Mouse (Mus musculus) testis, adult 2 months (tissue): ENCODE measurements around the gene Vcam1.

Experiments
- CTCF ChIP-seq: fragments of 200-500 bp; IDR thresholded peaks from 2 replicates; pipeline ENCODE4 v1.5.1; 2012; ENCODE audit warnings: low read depth, mild to moderate bottlenecking, inconsistent platforms, low read length, moderate library complexity; ENCODE audit not compliant: control insufficient read depth, insufficient read depth, insufficient replicate concordance
- POLR2A ChIP-seq: fragments of 200-500 bp; IDR thresholded peaks from 2 replicates; pipeline ENCODE4 v1.6.1; 2012; ENCODE audit warnings: low read depth, mild to moderate bottlenecking, inconsistent platforms, low read length, moderate library complexity; ENCODE audit not compliant: control insufficient read depth

- TF ChIP-seq CTCF (no peak), POLR2A (no peak)
These were observed 24.4 kb downstream of the Vcam1 start for GRCm38 (mm10) chr3:116104866-116105647.
